ENCODE assay signal across 22 mouse cellular contexts in genomic region chr10:89995621-89996428, GRCm38 (mm10).
DNase-seq lines count a peak whose midpoint lies in the region; ATAC-seq and TF ChIP-seq lines count a peak whose summit lies in the region.
"Had no signal": no experiment of that assay in that cellular context is flagged by ENCODE, and none has a peak within 500 bp of the region (broad histone marks: within the 10 kb centered on the region; RNA-seq: fewer than 3 reads in every experiment).

No protein-coding gene starts in this region.

- H3K4me1 ChIP-seq in forebrain, embryonic 13.5 days: no peaks in the 10 kb centered on the region
- no peaks in the 10 kb centered on the region for H3K4me1 ChIP-seq in forebrain, embryonic 11.5 days (replicated peaks; ENCODE audit: control insufficient read depth, insufficient read depth, low read length)
- 0 out of 2 replicates have a peak, but pooled peaks cover 2% of the 10 kb centered on the region for H3K4me1 ChIP-seq in midbrain, postnatal 0 days (ENCODE audit: insufficient read depth, low read length)
- H3K4me1 ChIP-seq in midbrain, embryonic 10.5 days: peaks cover 3% of the 10 kb centered on the region; the same call in 1 of the 2 replicates
- H3K4me1 ChIP-seq in forebrain, postnatal 0 days (ENCODE audit: insufficient read depth): no peaks in the 10 kb centered on the region; the same call in 1 of the 2 replicates
- H3K4me1 ChIP-seq in liver, postnatal 0 days (ENCODE audit: insufficient read depth): no peaks in the 10 kb centered on the region
- H3K4me1 ChIP-seq: embryonic facial prominence, embryonic 15.5 days; heart, embryonic 12.5 days; hindbrain, embryonic 10.5 days; intestine, embryonic 15.5 days had no signal

- no peaks in the 10 kb centered on the region for H3K36me3 ChIP-seq in forebrain, embryonic 13.5 days (ENCODE audit: poor library complexity, severe bottlenecking)
- H3K36me3 ChIP-seq in forebrain, embryonic 11.5 days (ENCODE audit: control insufficient read depth, insufficient read depth, low read length): no peaks in the 10 kb centered on the region
- H3K36me3 ChIP-seq in midbrain, postnatal 0 days (ENCODE audit: insufficient read depth, low read length): no peaks in the 10 kb centered on the region
- H3K36me3 ChIP-seq in midbrain, embryonic 10.5 days: no peaks in the 10 kb centered on the region
- H3K36me3 ChIP-seq in forebrain, postnatal 0 days (ENCODE audit: insufficient read depth): no peaks in the 10 kb centered on the region
- no peaks in the 10 kb centered on the region for H3K36me3 ChIP-seq in liver, postnatal 0 days (replicated peaks; ENCODE audit: insufficient read depth, low read length)
- H3K36me3 ChIP-seq: embryonic facial prominence, embryonic 15.5 days; G1E; heart, embryonic 12.5 days; hindbrain, embryonic 10.5 days; intestine, embryonic 15.5 days had no signal

- no peak overlapping the region for H3K4me2 ChIP-seq in forebrain, embryonic 13.5 days
- no peak overlapping the region for H3K4me2 ChIP-seq in forebrain, embryonic 11.5 days (ENCODE audit: low read depth, low read length, severe bottlenecking)
- no peak overlapping the region for H3K4me2 ChIP-seq in midbrain, postnatal 0 days (ENCODE audit: low read depth, low read length, poor library complexity, severe bottlenecking)
- H3K4me2 ChIP-seq in forebrain, postnatal 0 days (ENCODE audit: low read depth): peak overlapping the region; percentile 13; the same call in 1 of the 2 replicates
- no peak overlapping the region for H3K4me2 ChIP-seq in liver, postnatal 0 days (ENCODE audit: low read depth, low read length)
- H3K4me2 ChIP-seq: embryonic facial prominence, embryonic 15.5 days; heart, embryonic 12.5 days; hindbrain, embryonic 14.5 days; intestine, embryonic 15.5 days had no signal

- 63% methylated on average over 6 of the region's 6 CpGs for WGBS in forebrain, embryonic 13.5 days
- 68% methylated on average over 6 of the region's 6 CpGs for WGBS in forebrain, embryonic 11.5 days
- WGBS in midbrain, postnatal 0 days: 45% methylated on average over 6 of the region's 6 CpGs
- WGBS in midbrain, embryonic 10.5 days: 78% methylated on average over 6 of the region's 6 CpGs
- 33% methylated on average over 6 of the region's 6 CpGs for WGBS in forebrain, postnatal 0 days
- WGBS in liver, postnatal 0 days (ENCODE audit: insufficient replicate concordance): 63% methylated on average over 6 of the region's 6 CpGs

- H3K9me3 ChIP-seq in forebrain, embryonic 13.5 days (replicated peaks): no peaks in the 10 kb centered on the region
- no peaks in the 10 kb centered on the region for H3K9me3 ChIP-seq in forebrain, embryonic 11.5 days (ENCODE audit: control insufficient read depth, low read length)
- H3K9me3 ChIP-seq in midbrain, postnatal 0 days (ENCODE audit: low read length): no peaks in the 10 kb centered on the region
- no peaks in the 10 kb centered on the region for H3K9me3 ChIP-seq in midbrain, embryonic 10.5 days (replicated peaks)
- no peaks in the 10 kb centered on the region for H3K9me3 ChIP-seq in forebrain, postnatal 0 days (ENCODE audit: low read length)
- H3K9me3 ChIP-seq in liver, postnatal 0 days (ENCODE audit: low read length): no peaks in the 10 kb centered on the region
- H3K9me3 ChIP-seq: embryonic facial prominence, embryonic 15.5 days; G1E; heart, embryonic 12.5 days; hindbrain, embryonic 10.5 days; intestine, embryonic 15.5 days had no signal

- no peak overlapping the region for H3K4me3 ChIP-seq in forebrain, embryonic 13.5 days
- H3K4me3 ChIP-seq in forebrain, embryonic 11.5 days (ENCODE audit: low read depth, low read length): no peak overlapping the region
- H3K4me3 ChIP-seq in layer of hippocampus, adult 2 months: no peak overlapping the region
- H3K4me3 ChIP-seq in midbrain, postnatal 0 days (ENCODE audit: low read depth, low read length): no peak overlapping the region
- H3K4me3 ChIP-seq in midbrain, embryonic 10.5 days: no peak overlapping the region
- H3K4me3 ChIP-seq in forebrain, postnatal 0 days (ENCODE audit: low read depth, low read length): no peak overlapping the region
- H3K4me3 ChIP-seq in liver, postnatal 0 days (ENCODE audit: low read depth, low read length): no peak overlapping the region
- H3K4me3 ChIP-seq: embryonic facial prominence, embryonic 15.5 days; heart, embryonic 12.5 days; hindbrain, embryonic 10.5 days; intestine, embryonic 15.5 days had no signal

- no peak for DNase-seq in forebrain, embryonic 11.5 days (ENCODE audit: low spot score)
- DNase-seq in layer of hippocampus, adult 2 months (ENCODE audit: low spot score in 2 of 2): no peak
- no peak for DNase-seq in layer of hippocampus, postnatal 25 days (ENCODE audit: extremely low spot score in 1 of 2, low spot score in 1 of 2)
- no peak for DNase-seq in midbrain, postnatal 0 days (ENCODE audit: low spot score)
- DNase-seq in midbrain, embryonic 10.5 days (ENCODE audit: low spot score): no peak
- peak; percentile 57 for DNase-seq in forebrain, postnatal 0 days
- DNase-seq in liver, postnatal 0 days: no peak
- DNase-seq: adrenal gland, adult 8-10 months; adrenal gland, postnatal 36 days; B cell, adult 2 months; cerebellum, adult 18-20 months; cerebellum, adult 9-11 months; embryo, embryonic 11 days; gastrocnemius, postnatal 14 days had no signal

- ATAC-seq in forebrain, embryonic 13.5 days: peak; percentile 36; the same call in 1 of the 2 replicates
- ATAC-seq in forebrain, embryonic 11.5 days (replicated peaks; ENCODE audit: low FRiP score): no peak
- 0 out of 2 replicates have a peak, but pooled peaks have one; percentile 16 for ATAC-seq in midbrain, postnatal 0 days (ENCODE audit: low FRiP score)
- ATAC-seq in forebrain, postnatal 0 days: peak; percentile 68
- no peak for ATAC-seq in liver, postnatal 0 days
- ATAC-seq: CD4-positive, CD25-positive, alpha-beta regulatory T cell, adult 4 months; intestine, embryonic 15.5 days had no signal

- no peaks in the 10 kb centered on the region for H3K27me3 ChIP-seq in forebrain, embryonic 13.5 days
- no peaks in the 10 kb centered on the region for H3K27me3 ChIP-seq in forebrain, embryonic 11.5 days (ENCODE audit: control insufficient read depth, insufficient read depth, low read length)
- no peaks in the 10 kb centered on the region for H3K27me3 ChIP-seq in midbrain, postnatal 0 days (ENCODE audit: insufficient read depth, low read length)
- H3K27me3 ChIP-seq in midbrain, embryonic 10.5 days (ENCODE audit: low read depth, poor library complexity, severe bottlenecking): no peaks in the 10 kb centered on the region
- no peaks in the 10 kb centered on the region for H3K27me3 ChIP-seq in forebrain, postnatal 0 days (ENCODE audit: insufficient read depth, low read length)
- H3K27me3 ChIP-seq in liver, postnatal 0 days (ENCODE audit: insufficient read depth, low read length): no peaks in the 10 kb centered on the region
- H3K27me3 ChIP-seq: embryonic facial prominence, embryonic 15.5 days; heart, embryonic 12.5 days; intestine, embryonic 15.5 days had no signal

- no peak overlapping the region for H3K27ac ChIP-seq in forebrain, embryonic 13.5 days
- no peak overlapping the region for H3K27ac ChIP-seq in forebrain, embryonic 11.5 days (ENCODE audit: low read depth, low read length)
- H3K27ac ChIP-seq in layer of hippocampus, adult 2 months: 0 out of 2 replicates have a peak overlapping the region, but pooled peaks have one; percentile 52
- H3K27ac ChIP-seq in midbrain, postnatal 0 days (ENCODE audit: low read depth, low read length): no peak overlapping the region
- H3K27ac ChIP-seq in midbrain, embryonic 10.5 days (replicated peaks): no peak overlapping the region
- H3K27ac ChIP-seq in forebrain, postnatal 0 days (ENCODE audit: low read depth, low read length): peak overlapping the region; percentile 76
- H3K27ac ChIP-seq in liver, postnatal 0 days (ENCODE audit: low read depth): no peak overlapping the region
- H3K27ac ChIP-seq: embryonic facial prominence, embryonic 15.5 days; hindbrain, embryonic 10.5 days; hindbrain, embryonic 14.5 days; intestine, embryonic 15.5 days had no signal

- no peak for TF ChIP-seq EP300 in liver, postnatal 0 days (IDR thresholded peaks at IDR 0.05; ENCODE audit: low read depth)

- TF ChIP-seq CTCF in layer of hippocampus, adult 2 months (conservative IDR thresholded peaks at IDR 0.05): no peak
- TF ChIP-seq CTCF in midbrain, postnatal 0 days (IDR thresholded peaks at IDR 0.05): no peak
- no peak for TF ChIP-seq CTCF in forebrain, postnatal 0 days (IDR thresholded peaks at IDR 0.05; ENCODE audit: low read depth)
- no peak for TF ChIP-seq CTCF in liver, postnatal 0 days (IDR thresholded peaks at IDR 0.05; ENCODE audit: low read depth)

- H3K9ac ChIP-seq in forebrain, embryonic 13.5 days: no peak overlapping the region
- H3K9ac ChIP-seq in forebrain, embryonic 11.5 days (ENCODE audit: low read length): no peak overlapping the region
- no peak overlapping the region for H3K9ac ChIP-seq in midbrain, postnatal 0 days (replicated peaks; ENCODE audit: low read length, poor library complexity, severe bottlenecking)
- H3K9ac ChIP-seq in forebrain, postnatal 0 days: peak overlapping the region; percentile 25; the same call in 1 of the 2 replicates
- H3K9ac ChIP-seq in liver, postnatal 0 days (replicated peaks): no peak overlapping the region
- H3K9ac ChIP-seq: embryonic facial prominence, embryonic 15.5 days; heart, embryonic 12.5 days; hindbrain, embryonic 14.5 days; intestine, embryonic 15.5 days had no signal

Comparison
In these comparisons a context has a peak if more than half of its experiments do, and no peak if none do; other contexts are left out.
1. ATAC-seq: peak in forebrain, embryonic 13.5 days (single experiment), midbrain, postnatal 0 days (single experiment) and forebrain, postnatal 0 days (single experiment); none in forebrain, embryonic 11.5 days (single experiment) and liver, postnatal 0 days (single experiment).
2. H3K27ac ChIP-seq: peak in layer of hippocampus, adult 2 months (single experiment) and forebrain, postnatal 0 days (single experiment); none in forebrain, embryonic 13.5 days (single experiment), forebrain, embryonic 11.5 days (single experiment), midbrain, postnatal 0 days (single experiment), midbrain, embryonic 10.5 days (single experiment) and liver, postnatal 0 days (single experiment).